Mouse (Mus musculus) embryonic fibroblast, embryonic 13.5 days (primary cell): ENCODE results near the gene Catsperz.

Experiments used
- CTCF ChIP-seq: IDR thresholded peaks from 2 replicates; pipeline ENCODE4 v1.5.1; 2011; ENCODE audit warnings: mild to moderate bottlenecking, control low read depth, low read length, moderate library complexity, borderline replicate concordance; ENCODE audit not compliant: insufficient read depth
- POLR2A ChIP-seq: IDR thresholded peaks from 2 replicates; pipeline ENCODE4 v1.6.1; 2011; ENCODE audit warnings: low read depth, mild to moderate bottlenecking, control low read depth, low read length, moderate library complexity

GRCm38 (mm10) chr19:6969291-6969664 is 44.1 kb upstream of the Catsperz start:
- TF ChIP-seq POLR2A, result no peak
- TF ChIP-seq CTCF, result no peak
